Mouse (Mus musculus) adipocyte (in vitro differentiated cells): ENCODE results near the gene Dlgap1.

Source experiments
- DNase-seq: peaks from one replicate; pipeline ENCODE4 v3.0.0-alpha.2; 2016; ENCODE audit warnings: low spot score

The Dlgap1 gene

GRCm38 (mm10) chr17:69969021-69969815, at the start of gene Dlgap1:
Dlgap1 (plus strand) TSS chr17:69969073.
- no peak for DNase-seq

GRCm38 (mm10) chr17:69954936-69955335, 13.9 kb upstream of the Dlgap1 start:
- no peak for DNase-seq

- DNase-seq, result no peak
These were observed 1.2 kb downstream of the Dlgap1 start for GRCm38 (mm10) chr17:69969816-69970750.

- DNase-seq, result no peak
These were observed 4.2 kb downstream of the Dlgap1 start for GRCm38 (mm10) chr17:69973081-69973480.

- no peak for DNase-seq
These were observed 5.1 kb downstream of the Dlgap1 start for GRCm38 (mm10) chr17:69973991-69974390.

- no peak for DNase-seq
These were observed 13.5 kb downstream of the Dlgap1 start for GRCm38 (mm10) chr17:69982236-69982923.

- no peak for DNase-seq
These were observed 27.5 kb downstream of the Dlgap1 start for GRCm38 (mm10) chr17:69996406-69996805.

GRCm38 (mm10) chr17:70002026-70002425, 33.2 kb downstream of the Dlgap1 start:
- no peak for DNase-seq

GRCm38 (mm10) chr17:70004628-70005027, 35.8 kb downstream of the Dlgap1 start:
- DNase-seq, result no peak

- DNase-seq, result no peak
These were observed 38.7 kb downstream of the Dlgap1 start for GRCm38 (mm10) chr17:70007607-70008006.

- no peak for DNase-seq
These were observed 47.6 kb downstream of the Dlgap1 start for GRCm38 (mm10) chr17:70016511-70016910.

- DNase-seq, result no peak
These were observed 51.5 kb downstream of the Dlgap1 start for GRCm38 (mm10) chr17:70020376-70020775.

GRCm38 (mm10) chr17:70022618-70023017, 53.7 kb downstream of the Dlgap1 start:
- DNase-seq, result no peak

GRCm38 (mm10) chr17:70034862-70035261, 66.0 kb downstream of the Dlgap1 start:
- DNase-seq, result no peak

- DNase-seq, result no peak
These were observed 72.0 kb downstream of the Dlgap1 start for GRCm38 (mm10) chr17:70040751-70041430.

GRCm38 (mm10) chr17:70068281-70068680, 99.4 kb downstream of the Dlgap1 start:
- DNase-seq, result no peak

- DNase-seq, result no peak
These were observed 103.2 kb downstream of the Dlgap1 start for GRCm38 (mm10) chr17:70072066-70072465.

- DNase-seq, result no peak
These were observed 119.3 kb downstream of the Dlgap1 start for GRCm38 (mm10) chr17:70088220-70088619.

- DNase-seq, result no peak
These were observed 121.9 kb downstream of the Dlgap1 start for GRCm38 (mm10) chr17:70090737-70091136.

GRCm38 (mm10) chr17:70129151-70129550, 160.3 kb downstream of the Dlgap1 start:
- DNase-seq, result no peak

- DNase-seq, result no peak
These were observed 201.0 kb downstream of the Dlgap1 start for GRCm38 (mm10) chr17:70169831-70170230.
